Mouse (Mus musculus) R1 (cell line): ENCODE measurements at regions not wholly inside any gene's neighbourhood (a gene's known extent, or its start where the extent isn't known, plus 50 kb on each side); places are given as distances from the start of the nearest gene placed in this dataset.

Experiments
- DNase-seq: peaks from one replicate; pipeline ENCODE4 v3.0.0-alpha.2; 2018; ENCODE audit warnings: low read depth, low spot score

- DNase-seq, result no peak
Measured at GRCm38 (mm10) chr3:151160516-151160915, 277.2 kb upstream of the Adgrl4 start.

- DNase-seq, result no peak
Measured at GRCm38 (mm10) chr3:151182132-151182531, 255.6 kb upstream of the Adgrl4 start.

- no peak for DNase-seq
Measured at GRCm38 (mm10) chr3:151192092-151192491, 245.6 kb upstream of the Adgrl4 start.

- DNase-seq, result no peak
Measured at GRCm38 (mm10) chr3:151210978-151211377, 226.7 kb upstream of the Adgrl4 start.

- no peak for DNase-seq
Measured at GRCm38 (mm10) chr3:151216764-151217502, 220.8 kb upstream of the Adgrl4 start.

GRCm38 (mm10) chr3:151222407-151222806 lies 215.3 kb upstream of the Adgrl4 start:
- DNase-seq, result peak; percentile 32

GRCm38 (mm10) chr3:151252458-151252857 lies 185.2 kb upstream of the Adgrl4 start:
- no peak for DNase-seq

GRCm38 (mm10) chr3:151262821-151263220 lies 174.9 kb upstream of the Adgrl4 start:
- DNase-seq, result no peak

- peak; percentile 24 for DNase-seq
Measured at GRCm38 (mm10) chr3:151265658-151266057, 172.0 kb upstream of the Adgrl4 start.

- no peak for DNase-seq
Measured at GRCm38 (mm10) chr3:151269514-151269913, 168.2 kb upstream of the Adgrl4 start.

- no peak for DNase-seq
Measured at GRCm38 (mm10) chr3:151283829-151284228, 153.9 kb upstream of the Adgrl4 start.

GRCm38 (mm10) chr3:151293981-151294605 lies 143.6 kb upstream of the Adgrl4 start:
- no peak for DNase-seq

GRCm38 (mm10) chr3:151294606-151295005 lies 143.1 kb upstream of the Adgrl4 start:
- no peak for DNase-seq

GRCm38 (mm10) chr3:151295027-151295426 lies 142.7 kb upstream of the Adgrl4 start:
- DNase-seq, result no peak

- no peak for DNase-seq
Measured at GRCm38 (mm10) chr3:151298325-151298724, 139.4 kb upstream of the Adgrl4 start.

GRCm38 (mm10) chr3:151305402-151305801 lies 132.3 kb upstream of the Adgrl4 start:
- no peak for DNase-seq

GRCm38 (mm10) chr3:151307975-151308374 lies 129.7 kb upstream of the Adgrl4 start:
- no peak for DNase-seq

- no peak for DNase-seq
Measured at GRCm38 (mm10) chr3:151323835-151324234, 113.9 kb upstream of the Adgrl4 start.

GRCm38 (mm10) chr3:151329801-151330200 lies 107.9 kb upstream of the Adgrl4 start:
- no peak for DNase-seq

GRCm38 (mm10) chr3:151331906-151332305 lies 105.8 kb upstream of the Adgrl4 start:
- DNase-seq, result no peak

GRCm38 (mm10) chr3:151332317-151332687 lies 105.4 kb upstream of the Adgrl4 start:
- DNase-seq, result no peak

GRCm38 (mm10) chr3:151332688-151333452 lies 104.8 kb upstream of the Adgrl4 start:
- DNase-seq, result no peak
